Mouse (Mus musculus): ENCODE measurements around the gene Hdgfl3. TPM values are rescaled to one million over a fixed set of nuclear protein-coding genes. Genes with fewer than 3 reads are reported as not detected.

Hdgfl3 gene
- polyA plus RNA-seq, 1 experiment from 2014 or later = 12.4 TPM

DNA sequence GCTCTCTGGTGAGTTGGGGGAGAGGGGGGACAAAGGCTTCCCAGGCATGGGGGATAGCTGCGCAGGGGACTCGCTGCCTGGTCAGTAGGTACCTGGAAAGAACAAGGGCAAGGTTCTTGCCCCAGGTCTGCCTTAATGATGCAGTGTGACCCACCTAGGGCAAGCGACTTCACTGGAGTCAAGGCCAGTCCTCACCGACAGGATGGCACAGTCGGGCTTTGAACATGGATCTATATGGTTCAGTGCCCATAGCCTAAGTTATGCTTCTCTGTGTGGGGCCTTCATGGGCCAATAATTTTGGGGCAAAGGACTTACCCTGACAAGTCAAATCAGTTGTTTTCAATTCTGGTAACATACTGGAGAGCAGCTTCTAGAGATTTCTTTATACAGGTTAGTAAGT lies 533 bp upstream of the Hdgfl3 start:
- Histone ChIP-seq H3K27me3 (replicated peaks) (no peaks in the 10 kb centered on the region), H3K4me1 (no peaks in the 10 kb centered on the region), H3K9me3 (no peaks in the 10 kb centered on the region), H3K9ac (no peak overlapping the region), H3K4me2 (peak overlapping the region; percentile 89), H3K4me3 (replicated peaks) (peak overlapping the region; percentile 73), H3K27ac (no peak overlapping the region), H3K36me3 (no peaks in the 10 kb centered on the region)
- WGBS = 5% methylated on average over 5 of the region's 5 CpGs
- ATAC-seq (ENCODE audit: insufficient read depth, low FRiP score, low read depth) = no peak; the same call in 1 of the 2 replicates

DNA sequence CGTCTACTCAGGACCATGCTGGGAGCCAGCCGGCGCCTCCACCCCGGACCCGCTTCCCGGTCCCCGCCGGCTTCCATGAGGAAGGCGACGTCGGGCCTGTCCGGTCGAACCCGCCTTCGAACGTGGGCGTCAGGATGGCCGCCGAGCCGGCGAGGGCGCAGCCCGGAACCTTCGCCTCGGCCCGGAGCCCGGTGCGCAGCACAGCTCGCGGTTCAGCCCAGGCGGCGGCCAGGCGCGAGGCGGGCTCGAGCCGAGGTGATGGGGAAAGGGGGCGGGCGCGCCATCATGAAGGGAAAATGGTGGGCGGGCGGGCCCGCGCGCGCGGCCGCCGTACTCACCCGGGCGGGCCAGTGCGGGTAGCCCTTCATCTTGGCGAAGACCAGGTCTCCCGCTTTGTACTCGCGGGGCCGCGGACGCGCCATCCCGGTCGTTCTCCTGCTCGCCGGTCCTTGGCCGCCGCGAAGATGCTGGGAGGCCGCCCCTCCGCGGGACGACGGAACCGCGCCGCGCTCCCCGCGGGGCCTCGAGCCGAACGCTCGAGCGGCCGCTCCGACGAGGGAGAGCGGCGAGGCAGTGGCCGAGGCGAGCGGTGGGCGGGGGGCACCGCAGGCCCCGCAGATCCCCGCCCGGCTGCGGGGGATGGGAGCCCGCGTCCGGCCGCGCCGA lies 539 bp downstream of the Hdgfl3 start:
- peak overlapping the region; percentile 75 for H3K9ac ChIP-seq
- peak overlapping the region; percentile 73 for H3K4me3 ChIP-seq (replicated peaks)
- peak overlapping the region; percentile 89 for H3K4me2 ChIP-seq
- under 1% methylated on average over 100 of the region's 103 CpGs for WGBS
- peak overlapping the region; percentile 86 for H3K27ac ChIP-seq
- no peaks in the 10 kb centered on the region for H3K9me3 ChIP-seq
- H3K36me3 ChIP-seq = no peaks in the 10 kb centered on the region
- peak; percentile 72 for ATAC-seq (ENCODE audit: insufficient read depth, low FRiP score, low read depth)
- H3K4me1 ChIP-seq = no peaks in the 10 kb centered on the region
- H3K27me3 ChIP-seq (replicated peaks) = no peaks in the 10 kb centered on the region

DNA sequence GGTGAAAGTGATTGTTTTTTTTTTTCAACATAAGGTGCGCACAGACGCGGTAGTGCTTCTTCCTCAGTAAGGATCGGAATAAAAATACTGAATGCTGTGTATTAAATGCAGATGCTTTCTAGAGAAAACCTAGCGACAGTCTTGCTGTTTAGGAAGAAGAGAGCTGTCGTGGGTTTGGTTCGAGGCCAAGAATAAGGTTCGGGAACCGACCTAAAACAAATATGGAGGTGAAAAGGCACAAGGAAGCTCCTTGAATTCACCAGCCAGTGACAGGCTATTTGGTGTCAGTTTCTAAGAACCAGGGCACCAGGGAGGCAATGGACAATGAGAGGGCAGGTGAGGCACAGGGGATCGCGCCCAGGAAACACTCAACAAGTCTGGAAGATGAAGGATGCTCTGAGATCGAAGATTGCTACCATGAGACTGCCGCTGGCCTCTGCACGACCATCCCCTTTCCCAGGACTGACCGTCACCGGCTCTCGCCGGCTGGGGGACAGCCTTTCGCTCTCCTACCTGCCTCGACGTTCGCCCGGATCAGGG lies 1.1 kb downstream of the Hdgfl3 start:
- Histone ChIP-seq H3K9me3 (no peaks in the 10 kb centered on the region), H3K27ac (peak overlapping the region; percentile 86; the same call in 1 of the 2 replicates), H3K4me1 (no peaks in the 10 kb centered on the region), H3K36me3 (no peaks in the 10 kb centered on the region), H3K9ac (peak overlapping the region; percentile 75), H3K4me3 (replicated peaks) (peak overlapping the region; percentile 73), H3K27me3 (replicated peaks) (no peaks in the 10 kb centered on the region), H3K4me2 (peak overlapping the region; percentile 89)
- WGBS = 7% methylated on average over 23 of the region's 23 CpGs
- peak; percentile 8; the same call in 1 of the 2 replicates for ATAC-seq (ENCODE audit: insufficient read depth, low FRiP score, low read depth)

- no peaks in the 10 kb centered on the region for H3K36me3 ChIP-seq
- H3K9ac ChIP-seq = peak overlapping the region; percentile 75; the same call in 1 of the 2 replicates
- no peaks in the 10 kb centered on the region for H3K27me3 ChIP-seq (replicated peaks)
- peak overlapping the region; percentile 73 for H3K4me3 ChIP-seq (replicated peaks)
- H3K4me1 ChIP-seq = no peaks in the 10 kb centered on the region
- WGBS = 34% methylated on average over 5 of the region's 5 CpGs
- no peaks in the 10 kb centered on the region for H3K9me3 ChIP-seq
- no peak for ATAC-seq (ENCODE audit: insufficient read depth, low FRiP score, low read depth)
- peak overlapping the region; percentile 89 for H3K4me2 ChIP-seq
- H3K27ac ChIP-seq = no peak overlapping the region
These were observed 1.7 kb downstream of the Hdgfl3 start for GRCm38 (mm10) chr7:81932521-81933045.

GRCm38 (mm10) chr7:81928998-81929397 lies 5.3 kb downstream of the Hdgfl3 start:
- WGBS = 70% methylated on average over 7 of the region's 7 CpGs
- H3K36me3 ChIP-seq = no peaks in the 10 kb centered on the region
- H3K9me3 ChIP-seq = no peaks in the 10 kb centered on the region
- H3K27ac ChIP-seq = no peak overlapping the region
- H3K4me1 ChIP-seq = no peaks in the 10 kb centered on the region
- no peak overlapping the region for H3K4me2 ChIP-seq
- H3K9ac ChIP-seq = no peak overlapping the region
- no peak overlapping the region for H3K4me3 ChIP-seq (replicated peaks)
- no peak for ATAC-seq (ENCODE audit: insufficient read depth, low FRiP score, low read depth)
- no peaks in the 10 kb centered on the region for H3K27me3 ChIP-seq (replicated peaks)

- WGBS = 43% methylated on average over 1 of the region's 1 CpGs
- Histone ChIP-seq H3K27ac (no peak overlapping the region), H3K27me3 (replicated peaks) (no peaks in the 10 kb centered on the region), H3K9me3 (no peaks in the 10 kb centered on the region), H3K4me1 (no peaks in the 10 kb centered on the region), H3K4me3 (replicated peaks) (no peak overlapping the region), H3K9ac (no peak overlapping the region), H3K36me3 (no peaks in the 10 kb centered on the region), H3K4me2 (no peak overlapping the region)
- ATAC-seq (ENCODE audit: insufficient read depth, low FRiP score, low read depth) = no peak
These were observed 12.8 kb downstream of the Hdgfl3 start for GRCm38 (mm10) chr7:81921379-81921952.

DNA sequence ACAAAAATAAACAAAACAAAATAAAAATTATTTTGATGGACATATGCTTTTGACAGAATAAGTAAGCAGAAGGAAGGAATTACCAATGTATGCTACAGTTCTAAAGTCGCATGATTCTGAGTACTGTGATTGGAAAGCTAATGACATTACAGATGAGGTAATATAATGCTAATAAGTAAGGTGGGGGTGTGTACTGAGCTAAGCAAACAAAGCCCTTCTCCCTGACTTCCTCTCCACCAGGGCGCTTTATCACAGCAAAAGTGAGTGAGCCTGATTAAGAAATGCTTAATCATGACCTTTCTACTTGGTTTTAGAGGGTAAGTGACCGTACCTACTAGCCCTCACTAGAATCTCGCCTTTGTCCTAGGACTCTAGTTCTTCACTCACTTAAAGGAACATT lies 14.0 kb downstream of the Hdgfl3 start:
- no peaks in the 10 kb centered on the region for H3K36me3 ChIP-seq
- H3K9me3 ChIP-seq = no peaks in the 10 kb centered on the region
- no peak overlapping the region for H3K4me2 ChIP-seq
- H3K4me1 ChIP-seq = no peaks in the 10 kb centered on the region
- no peak overlapping the region for H3K9ac ChIP-seq
- H3K27me3 ChIP-seq (replicated peaks) = no peaks in the 10 kb centered on the region
- ATAC-seq (ENCODE audit: insufficient read depth, low FRiP score, low read depth) = peak; percentile 56; the same call in 1 of the 2 replicates
- no peak overlapping the region for H3K27ac ChIP-seq
- WGBS = 67% methylated on average over 4 of the region's 4 CpGs
- no peak overlapping the region for H3K4me3 ChIP-seq (replicated peaks)

GRCm38 (mm10) chr7:81918316-81918715 lies 16.0 kb downstream of the Hdgfl3 start:
- Histone ChIP-seq H3K4me2 (no peak overlapping the region), H3K9ac (no peak overlapping the region), H3K4me3 (replicated peaks) (no peak overlapping the region), H3K27me3 (replicated peaks) (no peaks in the 10 kb centered on the region), H3K9me3 (no peaks in the 10 kb centered on the region), H3K36me3 (no peaks in the 10 kb centered on the region), H3K27ac (no peak overlapping the region), H3K4me1 (no peaks in the 10 kb centered on the region)
- no peak for ATAC-seq (ENCODE audit: insufficient read depth, low FRiP score, low read depth)
- WGBS = 76% methylated on average over 5 of the region's 5 CpGs

DNA sequence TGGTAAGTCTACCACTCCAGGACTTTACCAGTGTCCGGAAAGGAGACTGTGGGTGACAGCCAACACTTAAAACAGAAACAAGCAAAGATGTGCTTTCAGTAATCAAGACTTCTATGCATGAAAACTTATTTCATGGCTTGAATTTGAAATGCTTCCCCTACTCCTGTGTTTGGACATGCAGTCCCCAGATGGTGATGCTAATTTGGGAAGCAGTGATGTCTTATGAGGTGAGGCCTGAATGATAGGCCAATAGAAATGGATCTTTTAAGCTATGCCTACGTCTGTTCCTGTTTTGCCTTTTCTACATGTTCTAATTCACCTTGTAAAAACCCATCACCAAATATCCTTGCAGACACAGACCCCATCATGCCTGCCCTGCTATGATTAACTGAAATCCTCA lies 29.3 kb downstream of the Hdgfl3 start:
- no peak overlapping the region for H3K27ac ChIP-seq
- H3K4me3 ChIP-seq (replicated peaks) = no peak overlapping the region
- H3K4me2 ChIP-seq = no peak overlapping the region
- no peaks in the 10 kb centered on the region for H3K27me3 ChIP-seq (replicated peaks)
- no peaks in the 10 kb centered on the region for H3K9me3 ChIP-seq
- no peak overlapping the region for H3K9ac ChIP-seq
- H3K36me3 ChIP-seq = no peaks in the 10 kb centered on the region
- H3K4me1 ChIP-seq = no peaks in the 10 kb centered on the region
- ATAC-seq (ENCODE audit: insufficient read depth, low FRiP score, low read depth) = no peak
- WGBS = 81% methylated on average over 2 of the region's 2 CpGs

GRCm38 (mm10) chr7:81904094-81904493 lies 30.2 kb downstream of the Hdgfl3 start:
- Histone ChIP-seq H3K4me3 (replicated peaks) (no peak overlapping the region), H3K27ac (no peak overlapping the region), H3K4me2 (no peak overlapping the region), H3K4me1 (no peaks in the 10 kb centered on the region), H3K27me3 (replicated peaks) (no peaks in the 10 kb centered on the region), H3K9ac (no peak overlapping the region), H3K36me3 (no peaks in the 10 kb centered on the region), H3K9me3 (no peaks in the 10 kb centered on the region)
- WGBS = 51% methylated on average over 4 of the region's 4 CpGs
- no peak for ATAC-seq (ENCODE audit: insufficient read depth, low FRiP score, low read depth)

DNA sequence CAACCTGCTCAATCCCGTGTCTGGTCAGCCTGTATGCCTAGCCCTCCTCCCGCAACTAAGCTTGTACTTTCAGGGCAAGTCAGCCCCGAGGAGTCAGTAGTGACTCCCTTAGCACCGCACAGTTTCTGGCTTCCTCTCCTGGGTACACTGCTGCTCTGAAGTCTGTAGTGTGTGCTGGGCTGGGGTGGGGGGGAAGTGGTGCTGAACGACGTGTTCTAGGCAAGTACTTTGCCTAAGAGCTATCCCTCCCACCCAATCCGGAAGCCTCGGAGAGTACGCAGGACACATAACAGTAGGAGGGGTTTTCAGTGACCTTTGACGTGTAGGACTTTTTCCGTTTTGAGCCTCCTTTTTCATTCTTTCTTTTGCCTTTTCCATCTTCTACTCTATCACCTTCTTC lies 34.9 kb downstream of the Hdgfl3 start:
- WGBS = 60% methylated on average over 11 of the region's 11 CpGs
- no peaks in the 10 kb centered on the region for H3K27me3 ChIP-seq (replicated peaks)
- no peak overlapping the region for H3K4me2 ChIP-seq
- no peak overlapping the region for H3K4me3 ChIP-seq (replicated peaks)
- no peak overlapping the region for H3K27ac ChIP-seq
- no peaks in the 10 kb centered on the region for H3K4me1 ChIP-seq
- no peak for ATAC-seq (ENCODE audit: insufficient read depth, low FRiP score, low read depth)
- no peaks in the 10 kb centered on the region for H3K36me3 ChIP-seq
- no peak overlapping the region for H3K9ac ChIP-seq
- H3K9me3 ChIP-seq = no peaks in the 10 kb centered on the region

DNA sequence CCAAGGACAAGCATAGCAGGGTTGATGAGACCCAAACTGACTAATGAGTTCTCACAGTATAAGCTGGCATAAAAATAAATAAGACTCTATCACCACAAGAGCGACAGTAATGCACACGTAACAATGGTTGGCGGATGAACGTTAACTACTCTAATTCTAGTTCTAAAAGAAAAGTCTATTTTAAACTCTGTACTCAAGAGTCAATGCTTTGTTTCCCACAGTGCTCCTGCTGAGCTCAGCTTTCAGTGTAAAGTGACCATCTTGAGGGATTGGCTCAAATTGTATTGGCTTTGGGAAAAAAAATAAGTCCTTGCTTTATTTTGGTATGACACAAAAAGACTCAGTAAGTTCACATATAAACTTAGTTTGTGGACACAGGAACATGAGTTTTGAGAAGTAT lies 49.1 kb downstream of the Hdgfl3 start:
- H3K27me3 ChIP-seq (replicated peaks) = no peaks in the 10 kb centered on the region
- H3K4me3 ChIP-seq (replicated peaks) = no peak overlapping the region
- no peak overlapping the region for H3K27ac ChIP-seq
- 85% methylated on average over 4 of the region's 4 CpGs for WGBS
- H3K36me3 ChIP-seq = no peaks in the 10 kb centered on the region
- no peaks in the 10 kb centered on the region for H3K4me1 ChIP-seq
- no peak overlapping the region for H3K4me2 ChIP-seq
- H3K9me3 ChIP-seq = no peaks in the 10 kb centered on the region
- H3K9ac ChIP-seq = no peak overlapping the region
- ATAC-seq (ENCODE audit: insufficient read depth, low FRiP score, low read depth) = no peak
